Mouse (Mus musculus) intestine, embryonic 14.5 days (tissue): ENCODE measurements around the gene Tcp11. TPM values are rescaled to one million over a fixed set of nuclear protein-coding genes. Genes with fewer than 3 reads are reported as not detected.
A peak's percentile ranks its signal among the peaks of the same experiment; 100 is the strongest.

Source experiments
- ATAC-seq: fragments of 200-750 bp; cut with Nextera tagmentation; replicated peaks from 2 replicates; pipeline ENCODE4 v1.8.0; 2017; ENCODE audit warnings: low read depth, moderate number of reproducible peaks, moderate TSS enrichment, moderate library complexity; ENCODE audit not compliant: low FRiP score, low TSS enrichment
- DNase-seq: peaks from one replicate; pipeline ENCODE4 v3.0.0-alpha.2; 2018; ENCODE audit warnings: low spot score
- H3K27ac ChIP-seq: fragments of 300-500 bp; sonication (generic); 2 replicates; pipeline ENCODE4 v1.5.1; 2014; ENCODE audit warnings: low read depth, mild to moderate bottlenecking, control low read depth
- H3K27me3 ChIP-seq: fragments of 300-500 bp; sonication (generic); replicated peaks from 2 replicates; pipeline ENCODE4 v1.6.1; 2014; ENCODE audit warnings: low read length, control low read depth; ENCODE audit not compliant: control insufficient read depth, insufficient read depth
- H3K36me3 ChIP-seq: fragments of 300-500 bp; sonication (generic); 2 replicates; pipeline ENCODE4 v1.6.1; 2014; ENCODE audit warnings: low read length, control low read depth; ENCODE audit not compliant: control insufficient read depth, insufficient read depth
- H3K4me1 ChIP-seq: fragments of 300-500 bp; sonication (generic); replicated peaks from 2 replicates; pipeline ENCODE4 v1.6.1; 2014; ENCODE audit warnings: low read length, control low read depth, mixed read lengths; ENCODE audit not compliant: control insufficient read depth, insufficient read depth
- H3K4me2 ChIP-seq: fragments of 300-500 bp; sonication (generic); 2 replicates; pipeline ENCODE4 v1.6.1; 2014; ENCODE audit warnings: low read length
- H3K4me3 ChIP-seq: fragments of 300-500 bp; sonication (generic); 2 replicates; pipeline ENCODE4 v1.5.1; 2014; ENCODE audit warnings: low read depth, low read length, control low read depth, mixed read lengths
- H3K9ac ChIP-seq: fragments of 300-500 bp; sonication (generic); 2 replicates; pipeline ENCODE4 v1.6.1; 2014; ENCODE audit warnings: mild to moderate bottlenecking, low read length
- H3K9me3 ChIP-seq: fragments of 300-500 bp; sonication (generic); 2 replicates; pipeline ENCODE4 v1.6.1; 2016; ENCODE audit warnings: low read length, control low read depth; ENCODE audit not compliant: control insufficient read depth
- WGBS: fragments of 180-500 bp; shearing (Covaris S2); extraction: QIAGEN DNeasy Blood & Tissue Kit; methylation state at CpG from one replicate; pipeline ENCODE4 v1.1.7; 2014; 5-methylcytosine and 5-hydroxymethylcytosine counted together
- polyA plus RNA-seq: library from polyadenylated mRNA; unstranded; fragments of >200 nt; fragmentation: Nextera tagmentation; extraction: Ambion mirVana; gene quantifications from 2 replicates; pipeline ENCODE4 v1.2.1, GENCODE M21; 2014

The Tcp11 gene
- polyA plus RNA-seq, 1 experiment from 2014 or later = 1.4 TPM

DNA sequence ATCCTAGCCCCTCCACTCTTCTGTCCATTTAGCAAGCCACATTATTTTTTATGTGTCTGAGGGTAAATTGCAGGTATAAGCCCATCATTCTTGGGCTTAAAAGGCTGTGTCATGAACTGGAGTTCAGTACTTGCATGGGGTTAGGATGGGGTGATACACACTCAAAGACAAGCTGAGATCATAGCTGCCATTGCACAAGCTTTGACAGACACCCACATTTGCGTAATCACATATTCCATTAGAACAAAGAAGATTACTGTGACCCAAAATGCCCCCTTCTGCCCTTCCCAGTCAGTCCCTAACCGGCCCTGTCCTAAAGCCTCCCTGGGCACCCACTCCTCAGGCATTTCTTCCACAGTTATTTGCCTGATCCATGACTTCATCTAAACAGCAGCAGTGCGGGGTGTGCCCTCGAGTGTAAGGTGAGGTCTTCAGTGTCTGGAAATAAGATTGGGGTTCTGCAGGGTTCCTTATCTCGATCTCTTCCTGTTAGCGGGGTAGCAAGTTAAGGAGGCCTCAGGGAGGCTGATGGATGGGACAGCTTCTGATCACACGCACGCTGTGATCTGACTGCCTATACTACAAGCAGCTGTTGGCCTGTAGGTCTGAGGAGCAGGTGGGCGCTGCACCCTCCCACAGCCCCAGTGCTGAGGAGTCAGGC lies 49.0 kb downstream of the Tcp11 start:
- WGBS = 53% methylated on average over 9 of the region's 9 CpGs

GRCm38 (mm10) chr17:28030446-28030845 lies 50.0 kb downstream of the Tcp11 start:
- Histone ChIP-seq H3K9ac (no peak overlapping the region), H3K4me1 (peaks cover 18% of the 10 kb centered on the region), H3K36me3 (peaks cover 4% of the 10 kb centered on the region; the same call in 1 of the 2 replicates), H3K9me3 (no peaks in the 10 kb centered on the region), H3K27me3 (no peaks in the 10 kb centered on the region), H3K4me3 (no peak overlapping the region), H3K4me2 (no peak overlapping the region), H3K27ac (no peak overlapping the region)
- WGBS = 84% methylated on average over 10 of the region's 10 CpGs
- DNase-seq (no peak), ATAC-seq (no peak)

More for the DNA sequence above, 49.0 kb downstream of the Tcp11 start:
- H3K9me3 ChIP-seq = no peaks in the 10 kb centered on the region
- no peak overlapping the region for H3K9ac ChIP-seq
- H3K4me2 ChIP-seq = no peak overlapping the region
- no peaks in the 10 kb centered on the region for H3K27me3 ChIP-seq
- ATAC-seq (no peak), DNase-seq (no peak)
- H3K4me3 ChIP-seq = no peak overlapping the region
- H3K36me3 ChIP-seq = peaks cover 4% of the 10 kb centered on the region; the same call in 1 of the 2 replicates
- H3K27ac ChIP-seq = no peak overlapping the region
- peaks cover 8% of the 10 kb centered on the region for H3K4me1 ChIP-seq

DNA sequence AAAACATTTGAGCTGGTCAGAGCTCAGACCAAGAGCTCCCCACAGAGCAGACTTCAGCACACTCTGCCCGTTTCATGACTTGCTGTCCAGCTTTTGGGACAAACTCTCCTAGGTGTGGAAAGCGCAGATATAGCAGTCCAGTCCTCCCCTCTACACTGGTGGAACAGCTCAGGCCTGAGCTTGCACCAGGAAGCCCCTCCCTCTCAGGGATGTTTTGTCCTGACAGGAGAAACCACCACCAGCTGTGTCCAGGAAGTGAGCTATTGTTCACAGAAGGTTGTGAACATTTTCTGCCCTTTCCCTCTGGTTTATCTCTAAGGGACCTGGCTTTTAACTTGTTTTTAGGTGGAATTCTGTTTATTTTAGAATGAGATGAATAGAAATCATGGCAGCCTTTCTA lies 51.1 kb downstream of the Tcp11 start:
- DNase-seq (no peak), ATAC-seq (no peak)
- WGBS = 50% methylated on average over 2 of the region's 2 CpGs
- Histone ChIP-seq H3K27ac (peak overlapping the region; percentile 51; the same call in 1 of the 2 replicates), H3K9me3 (no peaks in the 10 kb centered on the region), H3K9ac (no peak overlapping the region), H3K4me1 (peaks cover 29% of the 10 kb centered on the region), H3K4me3 (no peak overlapping the region), H3K4me2 (no peak overlapping the region), H3K36me3 (peaks cover 4% of the 10 kb centered on the region; the same call in 1 of the 2 replicates), H3K27me3 (no peaks in the 10 kb centered on the region)

GRCm38 (mm10) chr17:28028236-28028635 lies 52.2 kb downstream of the Tcp11 start:
- H3K27me3 ChIP-seq = no peaks in the 10 kb centered on the region
- ATAC-seq (no peak), DNase-seq (no peak)
- no peaks in the 10 kb centered on the region for H3K9me3 ChIP-seq
- WGBS = 54% methylated on average over 10 of the region's 10 CpGs
- H3K4me1 ChIP-seq = peaks cover 30% of the 10 kb centered on the region
- no peak overlapping the region for H3K27ac ChIP-seq
- no peak overlapping the region for H3K9ac ChIP-seq
- no peak overlapping the region for H3K4me2 ChIP-seq
- peaks cover 4% of the 10 kb centered on the region; the same call in 1 of the 2 replicates for H3K36me3 ChIP-seq
- no peak overlapping the region for H3K4me3 ChIP-seq

GRCm38 (mm10) chr17:28027197-28027596 lies 53.2 kb downstream of the Tcp11 start:
- Histone ChIP-seq H3K27me3 (no peaks in the 10 kb centered on the region), H3K4me1 (peaks cover 36% of the 10 kb centered on the region), H3K4me2 (no peak overlapping the region), H3K36me3 (peaks cover 4% of the 10 kb centered on the region; the same call in 1 of the 2 replicates), H3K4me3 (no peak overlapping the region), H3K27ac (no peak overlapping the region), H3K9me3 (no peaks in the 10 kb centered on the region), H3K9ac (no peak overlapping the region)
- DNase-seq = no peak
- WGBS = 89% methylated on average over 6 of the region's 6 CpGs
- ATAC-seq = no peak

- DNase-seq (no peak), ATAC-seq (no peak; the same call in 1 of the 2 replicates)
- Histone ChIP-seq H3K4me2 (no peak overlapping the region), H3K36me3 (peaks cover 4% of the 10 kb centered on the region; the same call in 1 of the 2 replicates), H3K4me3 (no peak overlapping the region), H3K4me1 (peaks cover 39% of the 10 kb centered on the region), H3K9me3 (no peaks in the 10 kb centered on the region), H3K27me3 (no peaks in the 10 kb centered on the region), H3K9ac (0 out of 2 replicates have a peak overlapping the region, but pooled peaks have one; percentile 1), H3K27ac (peak overlapping the region; percentile 54; the same call in 1 of the 2 replicates)
- 64% methylated on average over 14 of the region's 14 CpGs for WGBS
These were observed 54.1 kb downstream of the Tcp11 start for GRCm38 (mm10) chr17:28026111-28026872.

- Histone ChIP-seq H3K9ac (no peak overlapping the region), H3K36me3 (peaks cover 4% of the 10 kb centered on the region; the same call in 1 of the 2 replicates), H3K27me3 (no peaks in the 10 kb centered on the region), H3K9me3 (no peaks in the 10 kb centered on the region), H3K4me3 (no peak overlapping the region), H3K4me2 (no peak overlapping the region), H3K27ac (peak overlapping the region; percentile 54; the same call in 1 of the 2 replicates), H3K4me1 (peaks cover 39% of the 10 kb centered on the region)
- 39% methylated on average over 5 of the region's 5 CpGs for WGBS
- ATAC-seq = no peak
- DNase-seq = peak; percentile 67
These were observed 54.9 kb downstream of the Tcp11 start for GRCm38 (mm10) chr17:28025541-28025961.

DNA sequence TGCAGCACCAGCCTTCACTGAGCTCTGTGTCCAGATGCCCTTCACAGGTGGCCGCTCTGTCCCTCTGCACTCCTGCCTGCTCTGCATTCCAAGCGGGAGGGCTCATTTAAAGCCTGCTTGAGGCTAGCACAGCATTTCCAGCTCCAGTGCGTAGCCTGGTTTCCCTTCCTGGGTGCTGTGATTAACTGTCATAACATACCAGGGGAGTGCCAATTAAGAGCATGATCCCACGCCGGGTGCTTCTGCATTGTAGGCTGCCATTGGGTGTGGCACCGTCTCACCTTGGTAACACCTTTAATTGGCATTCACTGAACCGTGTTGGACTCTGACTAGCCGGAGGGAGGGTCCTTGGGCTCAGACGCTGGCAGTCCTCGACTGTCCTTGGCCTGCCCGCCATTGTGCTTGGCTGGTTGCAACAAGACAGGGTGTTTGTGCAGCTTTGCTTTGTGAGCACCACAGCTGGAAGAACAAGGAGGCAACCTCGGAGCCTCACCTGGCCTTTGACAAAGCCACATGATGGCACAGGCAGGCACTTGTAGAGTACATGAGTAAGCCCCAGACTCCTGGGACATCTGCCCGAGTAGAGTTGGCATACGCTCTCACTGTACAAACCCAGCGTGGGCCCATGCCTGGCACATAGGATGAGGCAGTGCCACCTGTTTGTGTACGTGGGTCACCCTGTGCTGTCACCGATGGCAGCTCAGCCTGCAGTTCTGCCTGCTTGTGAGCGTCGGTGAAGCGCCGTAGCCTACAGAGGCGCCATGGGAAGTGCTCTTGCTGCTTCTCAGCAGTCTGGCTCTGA lies 57.4 kb downstream of the Tcp11 start:
- H3K4me1 ChIP-seq = peaks cover 51% of the 10 kb centered on the region
- 87% methylated on average over 22 of the region's 22 CpGs for WGBS
- no peak for DNase-seq
- no peak overlapping the region for H3K4me3 ChIP-seq
- H3K36me3 ChIP-seq = peaks cover 4% of the 10 kb centered on the region; the same call in 1 of the 2 replicates
- H3K9ac ChIP-seq = no peak overlapping the region
- H3K27me3 ChIP-seq = no peaks in the 10 kb centered on the region
- no peak overlapping the region for H3K4me2 ChIP-seq
- H3K27ac ChIP-seq = 0 out of 2 replicates have a peak overlapping the region, but pooled peaks have one; percentile 11
- H3K9me3 ChIP-seq = no peaks in the 10 kb centered on the region
- no peak for ATAC-seq
